Comparison of ENCODE assay signal across 16 mouse cellular contexts in the genomic region with DNA sequence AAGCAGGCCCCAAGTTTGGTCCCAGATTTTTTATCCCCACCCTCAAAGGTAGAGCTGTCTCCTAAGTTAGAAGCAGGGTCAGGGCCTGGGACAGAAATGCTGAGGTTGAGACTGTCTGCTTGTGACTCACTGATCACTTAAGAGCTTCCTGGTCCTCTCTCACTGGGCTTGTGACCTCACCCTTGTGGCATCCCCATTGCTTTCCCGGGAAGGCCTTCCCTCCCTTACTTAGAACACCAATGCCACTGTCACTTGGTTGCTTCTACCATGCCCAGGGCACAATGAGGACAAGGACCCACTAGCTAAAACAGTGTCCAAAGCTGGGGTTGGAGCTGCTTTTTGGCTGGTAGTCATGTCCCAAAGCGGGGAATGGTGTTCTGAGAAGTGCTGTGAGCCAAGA. TPM values are rescaled to one million over a fixed set of nuclear protein-coding genes. Genes with fewer than 3 reads are reported as not detected.
DNase-seq lines count a peak whose midpoint lies in the region; ATAC-seq and TF ChIP-seq lines count a peak whose summit lies in the region.
"Had no signal": no experiment of that assay in that cellular context is flagged by ENCODE, and none has a peak within 500 bp of the region (broad histone marks: within the 10 kb centered on the region; RNA-seq: fewer than 3 reads in every experiment).

No protein-coding gene starts in this region.

- intact Hi-C loops in gastrocnemius, adult 2 months (cut with DNase I), result no loop called here

- no peaks in the 10 kb centered on the region for H3K27me3 ChIP-seq in intestine, postnatal 0 days (replicated peaks; ENCODE audit: control insufficient read depth, insufficient read depth, low read length)
- no peaks in the 10 kb centered on the region for H3K27me3 ChIP-seq in intestine, embryonic 16.5 days (replicated peaks; ENCODE audit: control insufficient read depth, insufficient read depth, low read length)
- H3K27me3 ChIP-seq in heart, postnatal 0 days (ENCODE audit: control insufficient read depth, insufficient read depth, low read length), result no peaks in the 10 kb centered on the region
- H3K27me3 ChIP-seq: forebrain, embryonic 13.5 days; neural tube, embryonic 13.5 days had no signal

- peak overlapping the region; percentile 38; the same call in 1 of the 2 replicates for H3K27ac ChIP-seq in gastrocnemius, adult 2 months
- H3K27ac ChIP-seq in intestine, postnatal 0 days (ENCODE audit: low read depth, low read length), result 0 out of 2 replicates have a peak overlapping the region, but pooled peaks have one; percentile 35
- no peak overlapping the region for H3K27ac ChIP-seq in intestine, embryonic 16.5 days (ENCODE audit: low read length)
- peak overlapping the region; percentile 59 for H3K27ac ChIP-seq in heart, postnatal 0 days (ENCODE audit: low read depth)
- H3K27ac ChIP-seq: forebrain, embryonic 13.5 days; macrophage; midbrain, embryonic 10.5 days; neural tube, embryonic 13.5 days had no signal

- H3K4me2 ChIP-seq in intestine, postnatal 0 days (replicated peaks; ENCODE audit: low read depth), result no peak overlapping the region
- no peak overlapping the region for H3K4me2 ChIP-seq in intestine, embryonic 16.5 days (ENCODE audit: low read depth, low read length)
- H3K4me2 ChIP-seq in heart, postnatal 0 days (ENCODE audit: low read depth, low read length), result no peak overlapping the region
- H3K4me2 ChIP-seq: forebrain, embryonic 13.5 days; neural tube, embryonic 13.5 days had no signal

- no peaks in the 10 kb centered on the region for H3K9me3 ChIP-seq in intestine, postnatal 0 days (ENCODE audit: control insufficient read depth)
- H3K9me3 ChIP-seq in intestine, embryonic 16.5 days (ENCODE audit: control insufficient read depth, low read length), result no peaks in the 10 kb centered on the region
- H3K9me3 ChIP-seq in heart, postnatal 0 days (replicated peaks; ENCODE audit: control insufficient read depth, low read length), result no peaks in the 10 kb centered on the region
- H3K9me3 ChIP-seq: neural tube, embryonic 13.5 days had no signal

- no peak for ATAC-seq in intestine, postnatal 0 days
- ATAC-seq in intestine, embryonic 16.5 days, result no peak
- peak; percentile 49; the same call in 1 of the 2 replicates for ATAC-seq in heart, postnatal 0 days (ENCODE audit: insufficient read depth, low read depth)
- ATAC-seq: forebrain, embryonic 13.5 days had no signal

- 0 out of 2 replicates have a peak, but pooled peaks cover 5% of the 10 kb centered on the region for H3K36me3 ChIP-seq in intestine, postnatal 0 days (ENCODE audit: control insufficient read depth, insufficient read depth)
- H3K36me3 ChIP-seq in intestine, embryonic 16.5 days (ENCODE audit: control insufficient read depth, insufficient read depth, low read length), result no peaks in the 10 kb centered on the region
- H3K36me3 ChIP-seq in heart, postnatal 0 days (replicated peaks; ENCODE audit: control insufficient read depth, insufficient read depth, low read length), result no peaks in the 10 kb centered on the region

- peaks cover 7% of the 10 kb centered on the region; the same call in 1 of the 2 replicates for H3K4me1 ChIP-seq in intestine, postnatal 0 days (replicated peaks; ENCODE audit: control insufficient read depth, insufficient read depth, low read length)
- peaks cover 12% of the 10 kb centered on the region for H3K4me1 ChIP-seq in intestine, embryonic 16.5 days (ENCODE audit: control insufficient read depth, insufficient read depth, low read length)
- peaks cover 13% of the 10 kb centered on the region for H3K4me1 ChIP-seq in heart, postnatal 0 days (ENCODE audit: control insufficient read depth, insufficient read depth)

- H3K9ac ChIP-seq in intestine, postnatal 0 days (ENCODE audit: low read depth, low read length), result no peak overlapping the region
- H3K9ac ChIP-seq in intestine, embryonic 16.5 days (ENCODE audit: low read depth, low read length), result no peak overlapping the region
- no peak overlapping the region for H3K9ac ChIP-seq in heart, postnatal 0 days (replicated peaks; ENCODE audit: low read depth, low read length)
- H3K9ac ChIP-seq: forebrain, embryonic 13.5 days; neural tube, embryonic 13.5 days had no signal

- TF ChIP-seq EP300 in heart, postnatal 0 days (IDR thresholded peaks at IDR 0.05; ENCODE audit: low read depth), result no peak

- H3K4me3 ChIP-seq in gastrocnemius, adult 2 months, result no peak overlapping the region
- H3K4me3 ChIP-seq in intestine, postnatal 0 days (ENCODE audit: low read depth, low read length), result no peak overlapping the region
- H3K4me3 ChIP-seq in intestine, embryonic 16.5 days (ENCODE audit: low read length), result no peak overlapping the region
- no peak overlapping the region for H3K4me3 ChIP-seq in heart, postnatal 0 days (ENCODE audit: low read depth, low read length)
- H3K4me3 ChIP-seq: forebrain, embryonic 13.5 days; midbrain, embryonic 10.5 days; neural tube, embryonic 13.5 days had no signal

- DNase-seq in gastrocnemius, adult 2 months, result no peak
- DNase-seq in gastrocnemius, adult 8-10 months (ENCODE audit: low spot score in 2 of 2), result no peak
- DNase-seq in Muller cell, postnatal 12 days (ENCODE audit: inconsistent ontology term), result peak; percentile 75
- DNase-seq in heart, postnatal 0 days (ENCODE audit: low spot score), result no peak
- no peak for DNase-seq in gastrocnemius, postnatal 25 days
- DNase-seq in kidney, postnatal 10 days, result no peak
- DNase-seq: cerebellum, adult 9-10 months; kidney, adult 8-10 months; kidney, postnatal 25 days; right cerebral cortex, adult 18-20 months had no signal

- TF ChIP-seq CTCF in gastrocnemius, adult 2 months (IDR thresholded peaks at IDR 0.05), result no peak
- TF ChIP-seq CTCF in intestine, postnatal 0 days (IDR thresholded peaks at IDR 0.05; ENCODE audit: low read depth), result no peak
- TF ChIP-seq CTCF in heart, postnatal 0 days (IDR thresholded peaks at IDR 0.05; ENCODE audit: low read depth), result no peak

- whole genome bisulfite sequencing in intestine, postnatal 0 days, result 75% methylated on average over 2 of the region's 2 CpGs
- WGBS in intestine, embryonic 16.5 days, result 92% methylated on average over 2 of the region's 2 CpGs
- 49% methylated on average over 2 of the region's 2 CpGs for WGBS in heart, postnatal 0 days

RNA-seq across cellular contexts. Expression of a gene that starts 6.7 kb away (rescaled TPM):
- 10 to 100 TPM; 43.7 to 55.6 TPM for total RNA-seq in gastrocnemius, adult 2 months (2021)
- total RNA-seq in gastrocnemius, adult 8-10 months (2022), result 10 to 100 TPM; 46.9 to 53.6 (median 52.8) TPM
- 40.7 and 42.6 TPM in 2 replicates for polyA plus RNA-seq in intestine, postnatal 0 days (2015; fragmentation: Nextera tagmentation; extraction: Ambion mirVana)
- 63.6 and 70.2 TPM in 2 replicates for polyA plus RNA-seq in intestine, embryonic 16.5 days (2015; fragmentation: Nextera tagmentation; extraction: Ambion mirVana)
- total RNA-seq in heart, postnatal 0 days (2014; rRNA removed; ENCODE audit: low replicate concordance), result 30.2 and 128 TPM in 2 replicates
- 67.5 and 68.8 TPM in 2 replicates for polyA plus RNA-seq in heart, postnatal 0 days (2015; fragmentation: Nextera tagmentation; extraction: Ambion mirVana)
- total RNA-seq in gastrocnemius, postnatal 25 days (2021), result 10 to 100 TPM; 50.8 to 58.1 TPM

RNA-seq across cellular contexts. Expression of a gene that starts 35.1 kb away (rescaled TPM):
- 10 to 100 TPM; 45.2 to 57.6 TPM for total RNA-seq in gastrocnemius, adult 2 months (2021)
- total RNA-seq in gastrocnemius, adult 8-10 months (2022), result 10 to 100 TPM; 41.5 to 47.7 (median 44.5) TPM
- polyA plus RNA-seq in intestine, postnatal 0 days (2015; fragmentation: Nextera tagmentation; extraction: Ambion mirVana), result 183 and 185 TPM in 2 replicates
- 216 and 246 TPM in 2 replicates for polyA plus RNA-seq in intestine, embryonic 16.5 days (2015; fragmentation: Nextera tagmentation; extraction: Ambion mirVana)
- total RNA-seq in heart, postnatal 0 days (2014; rRNA removed; ENCODE audit: low replicate concordance), result 65.6 and 96.7 TPM in 2 replicates
- polyA plus RNA-seq in heart, postnatal 0 days (2015; fragmentation: Nextera tagmentation; extraction: Ambion mirVana), result 209 and 213 TPM in 2 replicates
- 10 to 100 TPM; 47.1 to 50.6 TPM for total RNA-seq in gastrocnemius, postnatal 25 days (2021)

RNA-seq across cellular contexts. Expression of a gene that starts 50.2 kb away (rescaled TPM):
- 10 to 100 TPM; 47.5 to 47.9 TPM for total RNA-seq in gastrocnemius, adult 2 months (2021)
- total RNA-seq in gastrocnemius, adult 8-10 months (2022), result 10 to 100 TPM; 46.1 to 59.4 (median 53.1) TPM
- polyA plus RNA-seq in intestine, postnatal 0 days (2015; fragmentation: Nextera tagmentation; extraction: Ambion mirVana), result 10.5 and 12.1 TPM in 2 replicates
- 8.5 and 8.8 TPM in 2 replicates for polyA plus RNA-seq in intestine, embryonic 16.5 days (2015; fragmentation: Nextera tagmentation; extraction: Ambion mirVana)
- 27.0 and 29.9 TPM in 2 replicates for total RNA-seq in heart, postnatal 0 days (2014; rRNA removed; ENCODE audit: low replicate concordance)
- polyA plus RNA-seq in heart, postnatal 0 days (2015; fragmentation: Nextera tagmentation; extraction: Ambion mirVana), result 10.3 and 10.5 TPM in 2 replicates
- 10 to 100 TPM; 40.0 to 42.5 TPM for total RNA-seq in gastrocnemius, postnatal 25 days (2021)
